Mouse (Mus musculus): ENCODE measurements around the gene Anapc15. TPM values are rescaled to one million over a fixed set of nuclear protein-coding genes. Genes with fewer than 3 reads are reported as not detected.

Anapc15 gene
- 48.7 and 57.7 TPM in 2 replicates for polyA plus RNA-seq (2015; fragmentation: Nextera tagmentation; extraction: Ambion mirVana)

GRCm38 (mm10) chr7:101863415-101863814 is at the start of gene Anapc15:
TSS of gene Anapc15 (plus strand) at chr7:101863715.

GRCm38 (mm10) chr7:101817861-101818401 is 45.6 kb upstream of the Anapc15 start, which contains the start of gene Phox2a:
TSS of gene Phox2a (plus strand) at chr7:101818313.

GRCm38 (mm10) chr7:101837606-101838471 is 25.7 kb upstream of the Anapc15 start, which contains the start of gene Inppl1:
TSS of gene Inppl1 (minus strand) at chr7:101838229.

GRCm38 (mm10) chr7:101857094-101857493 is 6.4 kb upstream of the Anapc15 start, which contains the start of gene Folr2:
TSS of gene Folr2 (minus strand) at chr7:101857194.

GRCm38 (mm10) chr7:101870629-101871028 is 7.1 kb downstream of the Anapc15 start, which contains the start of gene Folr1:
TSS of gene Folr1 (minus strand) at chr7:101870788.

GRCm38 (mm10) chr7:101905561-101906286 is 42.2 kb downstream of the Anapc15 start, which contains the start of gene Lamtor1:
TSS of gene Lamtor1 (plus strand) at chr7:101905904.

GRCm38 (mm10) chr7:101906287-101906681 is 42.8 kb downstream of the Anapc15 start, which contains the start of gene Tomt:
TSS of gene Tomt (minus strand) at chr7:101906359.

GRCm38 (mm10) chr7:101933751-101934240 is 70.3 kb downstream of the Anapc15 start, which contains the start of the genes Lrrc51 and Numa1:
TSS of gene Lrrc51 (minus strand) at chr7:101933895.
TSS of gene Numa1 (plus strand) at chr7:101934111.

Small RNA genes within 50 kb of the gene (microRNA-seq; reads per million reads assigned to microRNA genes)
- gene Gm22655: not detected

Other genes starting within 250 kb of the Anapc15 start
- gene Clpb, start 200.1 kb upstream of the Anapc15 start, polyA plus RNA-seq (2015; fragmentation: Nextera tagmentation; extraction: Ambion mirVana): 32.5 and 35.0 TPM in 2 replicates
- gene Phox2a, start 45.4 kb upstream of the Anapc15 start, polyA plus RNA-seq (2015; fragmentation: Nextera tagmentation; extraction: Ambion mirVana): 2.4 and 2.5 TPM in 2 replicates
- gene Inppl1, start 25.5 kb upstream of the Anapc15 start, polyA plus RNA-seq (2015; fragmentation: Nextera tagmentation; extraction: Ambion mirVana): 19.1 and 19.4 TPM in 2 replicates
- 3.6 and 5.0 TPM in 2 replicates for gene Folr2, start 6.5 kb upstream of the Anapc15 start, polyA plus RNA-seq (2015; fragmentation: Nextera tagmentation; extraction: Ambion mirVana)
- gene Folr1, start 7.1 kb downstream of the Anapc15 start, polyA plus RNA-seq (2015; fragmentation: Nextera tagmentation; extraction: Ambion mirVana): 1.1 and 2.5 TPM in 2 replicates
- 166 and 177 TPM in 2 replicates for gene Lamtor1, start 42.2 kb downstream of the Anapc15 start, polyA plus RNA-seq (2015; fragmentation: Nextera tagmentation; extraction: Ambion mirVana)
- gene Tomt, start 42.6 kb downstream of the Anapc15 start, polyA plus RNA-seq (2015; fragmentation: Nextera tagmentation; extraction: Ambion mirVana): not detected in 2 replicates
- 7.3 and 9.4 TPM in 2 replicates for gene Lrrc51, start 70.2 kb downstream of the Anapc15 start, polyA plus RNA-seq (2015; fragmentation: Nextera tagmentation; extraction: Ambion mirVana)
- gene Numa1, start 70.4 kb downstream of the Anapc15 start, polyA plus RNA-seq (2015; fragmentation: Nextera tagmentation; extraction: Ambion mirVana): 22.7 and 23.1 TPM in 2 replicates
- 2.7 and 2.9 TPM in 2 replicates for gene Il18bp, start 155.0 kb downstream of the Anapc15 start, polyA plus RNA-seq (2015; fragmentation: Nextera tagmentation; extraction: Ambion mirVana)
- 27.7 and 28.9 TPM in 2 replicates for gene Rnf121, start 201.8 kb downstream of the Anapc15 start, polyA plus RNA-seq (2015; fragmentation: Nextera tagmentation; extraction: Ambion mirVana)
- 17.4 and 22.7 TPM in 2 replicates for gene Xndc1, start 201.8 kb downstream of the Anapc15 start, polyA plus RNA-seq (2015; fragmentation: Nextera tagmentation; extraction: Ambion mirVana)
- gene Xntrpc, start 202.0 kb downstream of the Anapc15 start, polyA plus RNA-seq (2015; fragmentation: Nextera tagmentation; extraction: Ambion mirVana): 0.59 and 0.78 TPM in 2 replicates
- gene Trpc2, start 219.4 kb downstream of the Anapc15 start, polyA plus RNA-seq (2015; fragmentation: Nextera tagmentation; extraction: Ambion mirVana): 0.08 TPM in 1 of 2 replicates, not detected in the other
- gene Art1, start 238.0 kb downstream of the Anapc15 start, polyA plus RNA-seq (2015; fragmentation: Nextera tagmentation; extraction: Ambion mirVana): 0.22 and 0.27 TPM in 2 replicates
- gene Art5, start 245.8 kb downstream of the Anapc15 start, polyA plus RNA-seq (2015; fragmentation: Nextera tagmentation; extraction: Ambion mirVana): 0.23 and 0.93 TPM in 2 replicates